Mouse (Mus musculus) CH12.LX (cell line): ENCODE data around the gene Gtpbp2. TPM values are rescaled to one million over a fixed set of nuclear protein-coding genes. Genes with fewer than 3 reads are reported as not detected.

Experiments used
- DNase-seq: peaks from one replicate; pipeline ENCODE4 v3.0.0-alpha.2; 2013; ENCODE audit errors: extremely low read depth
- H3K27ac ChIP-seq: 2 replicates; pipeline ENCODE4 v1.5.1; 2012; ENCODE audit warnings: low read depth, mild to moderate bottlenecking, control low read depth, moderate library complexity; ENCODE audit not compliant: insufficient read depth
- H3K27me3 ChIP-seq: replicated peaks from 2 replicates; pipeline ENCODE3; 2012; ENCODE audit warnings: inconsistent platforms
- H3K36me3 ChIP-seq, 2 experiments: replicated peaks in 1 of 2; 2 replicates each; pipeline versions ENCODE3 to v1.6.1; 2012; ENCODE audit warnings: inconsistent platforms in 1 of 2, low read length in 1 of 2, mild to moderate bottlenecking in 1 of 2, mixed read lengths in 1 of 2, moderate library complexity in 1 of 2; ENCODE audit not compliant: control insufficient read depth in 1 of 2, insufficient read depth in 1 of 2
- H3K4me1 ChIP-seq, 2 experiments: 2 replicates each; pipeline ENCODE4 v1.6.1; 2012; ENCODE audit warnings: inconsistent platforms in 1 of 2, moderate library complexity in 1 of 2; ENCODE audit not compliant: insufficient read depth in 2 of 2, control insufficient read depth in 1 of 2
- H3K4me2 ChIP-seq: 2 replicates; pipeline ENCODE4 v1.6.1; 2012; ENCODE audit warnings: low read depth, mild to moderate bottlenecking, control low read depth; ENCODE audit not compliant: poor library complexity, insufficient read depth, severe bottlenecking
- H3K4me3 ChIP-seq, 3 experiments: fragments of 150-350 bp in 1 of 3; sonication (generic) in 1 of 3; replicated peaks in 1 of 3; 2 replicates each; pipeline versions ENCODE3 to v1.5.1; 2011 to 2012; ENCODE audit warnings: low read depth in 2 of 3, low read length in 2 of 3, mild to moderate bottlenecking in 2 of 3, moderate library complexity in 2 of 3, control low read depth in 1 of 3, improper control_type of control experiment in 1 of 3, inconsistent platforms in 1 of 3, mixed read lengths in 1 of 3; ENCODE audit not compliant: poor library complexity in 1 of 3
- H3K79me2 ChIP-seq: replicated peaks from 2 replicates; pipeline ENCODE4 v1.6.1; 2012; ENCODE audit warnings: mild to moderate bottlenecking, moderate library complexity; ENCODE audit not compliant: control insufficient read depth, poor library complexity, insufficient read depth, severe bottlenecking; ENCODE audit errors: extremely low read depth
- H3K9ac ChIP-seq: 2 replicates; pipeline ENCODE4 v1.6.1; 2012; ENCODE audit warnings: low read depth, mild to moderate bottlenecking, control low read depth, moderate library complexity; ENCODE audit not compliant: insufficient read depth
- H3K9me3 ChIP-seq: replicated peaks from 2 replicates; pipeline ENCODE3; 2012; ENCODE audit warnings: low read length, inconsistent platforms, mixed read lengths
- BHLHE40 ChIP-seq: IDR thresholded peaks from 2 replicates; pipeline ENCODE4 v1.6.1; 2011; ENCODE audit warnings: mild to moderate bottlenecking, low read depth, low read length, improper control_type of control experiment
- CHD1 ChIP-seq: IDR thresholded peaks from 2 replicates; pipeline ENCODE4 v1.6.1; 2012; ENCODE audit warnings: low read depth, low read length, improper control_type of control experiment, inconsistent platforms
- CTCF ChIP-seq, 2 experiments: IDR thresholded peaks in 1 of 2; conservative IDR thresholded peaks in 1 of 2; 2 replicates each; pipeline ENCODE4 v1.5.1; 2011 to 2012; ENCODE audit warnings: low read depth in 2 of 2, low read length in 2 of 2, improper control_type of control experiment in 1 of 2, inconsistent platforms in 1 of 2, mild to moderate bottlenecking in 1 of 2, moderate library complexity in 1 of 2
- E2F4 ChIP-seq: IDR thresholded peaks from 2 replicates; pipeline ENCODE4 v1.6.1; 2011; ENCODE audit warnings: low read depth, low read length, improper control_type of control experiment; ENCODE audit not compliant: insufficient replicate concordance
- GABPA ChIP-seq: IDR thresholded peaks from 2 replicates; pipeline ENCODE4 v1.6.1; 2012; ENCODE audit warnings: low read depth, low read length, improper control_type of control experiment, inconsistent platforms; ENCODE audit not compliant: insufficient replicate concordance
- IRF4 ChIP-seq: IDR thresholded peaks from 2 replicates; pipeline ENCODE4 v1.6.1; 2014; ENCODE audit warnings: low read depth, mild to moderate bottlenecking, inconsistent platforms, low read length, improper control_type of control experiment
- JUN ChIP-seq: IDR thresholded peaks from 2 replicates; pipeline ENCODE4 v1.6.1; 2011; ENCODE audit warnings: low read depth, mild to moderate bottlenecking, low read length, improper control_type of control experiment, moderate library complexity; ENCODE audit not compliant: insufficient read depth
- KAT2A ChIP-seq: IDR thresholded peaks from 2 replicates; pipeline ENCODE4 v1.6.1; 2012; ENCODE audit warnings: low read length, improper control_type of control experiment, inconsistent platforms; ENCODE audit not compliant: insufficient replicate concordance
- MAFK ChIP-seq: IDR thresholded peaks from 2 replicates; pipeline ENCODE4 v1.6.1; 2011; ENCODE audit warnings: low read length, improper control_type of control experiment; ENCODE audit not compliant: insufficient replicate concordance
- MEF2A ChIP-seq: IDR thresholded peaks from 2 replicates; pipeline ENCODE4 v1.6.1; 2014; ENCODE audit warnings: low read depth, mild to moderate bottlenecking, inconsistent platforms, low read length, improper control_type of control experiment, borderline replicate concordance
- MXI1 ChIP-seq: IDR thresholded peaks from 2 replicates; pipeline ENCODE4 v1.6.1; 2011; ENCODE audit warnings: mild to moderate bottlenecking, low read depth, low read length, improper control_type of control experiment
- MYC ChIP-seq: IDR thresholded peaks from 2 replicates; pipeline ENCODE4 v1.6.1; 2011; ENCODE audit warnings: low read depth, mild to moderate bottlenecking, improper control_type of control experiment, low read length
- NELFE ChIP-seq: IDR thresholded peaks from 2 replicates; pipeline ENCODE4 v1.6.1; 2011; ENCODE audit warnings: low read depth, low read length, improper control_type of control experiment
- RAD21 ChIP-seq: IDR thresholded peaks from 2 replicates; pipeline ENCODE4 v1.6.1; 2011; ENCODE audit warnings: low read depth, mild to moderate bottlenecking, low read length, improper control_type of control experiment, moderate library complexity
- RCOR1 ChIP-seq: conservative IDR thresholded peaks from 2 replicates; pipeline ENCODE4 v1.6.1; 2012; ENCODE audit warnings: low read depth, mild to moderate bottlenecking, inconsistent platforms, low read length, improper control_type of control experiment
- SIN3A ChIP-seq: IDR thresholded peaks from 2 replicates; pipeline ENCODE4 v1.6.1; 2012; ENCODE audit warnings: low read length, improper control_type of control experiment, inconsistent platforms
- SMC3 ChIP-seq: IDR thresholded peaks from 2 replicates; pipeline ENCODE4 v1.6.1; 2011; ENCODE audit warnings: low read depth, low read length, improper control_type of control experiment
- TCF12 ChIP-seq: IDR thresholded peaks from 2 replicates; pipeline ENCODE4 v1.6.1; 2014; ENCODE audit warnings: low read depth, mild to moderate bottlenecking, inconsistent platforms, low read length, improper control_type of control experiment
- UBTF ChIP-seq: IDR thresholded peaks from 2 replicates; pipeline ENCODE4 v1.6.1; 2012; ENCODE audit warnings: low read depth, mild to moderate bottlenecking, inconsistent platforms, low read length, improper control_type of control experiment, moderate library complexity
- USF2 ChIP-seq: conservative IDR thresholded peaks from 2 replicates; pipeline ENCODE4 v1.6.1; 2011; ENCODE audit warnings: low read depth, low read length, improper control_type of control experiment
- ZC3H11A ChIP-seq: IDR thresholded peaks from 2 replicates; pipeline ENCODE4 v1.6.1; 2012; ENCODE audit warnings: low read depth, mild to moderate bottlenecking, inconsistent platforms, low read length, improper control_type of control experiment
- ZKSCAN1 ChIP-seq: IDR thresholded peaks from 2 replicates; pipeline ENCODE4 v1.6.1; 2012; ENCODE audit warnings: low read depth, inconsistent platforms, low read length, improper control_type of control experiment, borderline replicate concordance
- dilution Hi-C: fragments of 300-500 bp; cut with MboI; formaldehyde crosslinking; loops from 2 replicates; pipeline ENCODE4 v1.14.3; 2020; ENCODE audit warnings: low sequenced_read_pairs; ENCODE audit not compliant: extremely low pct_unique_long_range_greater_than_20kb, extremely low pct_ligation_motif_present
- in situ Hi-C: fragments of 300-500 bp; cut with MboI; formaldehyde crosslinking; loops from 3 replicates; pipeline ENCODE4 v1.14.3; 2019; ENCODE audit warnings: low sequenced_read_pairs, low pct_ligation_motif_present, low pct_unique_long_range_greater_than_20kb, mixed read lengths
- polyA plus RNA-seq: library from polyadenylated mRNA; unstranded; fragments of >175 nt; gene quantifications from 2 replicates; pipeline ENCODE4 v1.2.1, GENCODE M21; 2012; ENCODE audit warnings: low read depth; ENCODE audit not compliant: insufficient read length
- total RNA-seq, 2 experiments: library from RNA; depleted of rRNA; stranded (reverse); fragments of 300-350 nt in 1 of 2; fragments of >200 nt in 1 of 2; gene quantifications; 2 replicates each; pipeline ENCODE4 v1.2.3; 2012 to 2014

The Gtpbp2 gene
- total and polyA plus RNA-seq, 3 experiments: 14.9 to 104 (median 20.8) TPM

DNA sequence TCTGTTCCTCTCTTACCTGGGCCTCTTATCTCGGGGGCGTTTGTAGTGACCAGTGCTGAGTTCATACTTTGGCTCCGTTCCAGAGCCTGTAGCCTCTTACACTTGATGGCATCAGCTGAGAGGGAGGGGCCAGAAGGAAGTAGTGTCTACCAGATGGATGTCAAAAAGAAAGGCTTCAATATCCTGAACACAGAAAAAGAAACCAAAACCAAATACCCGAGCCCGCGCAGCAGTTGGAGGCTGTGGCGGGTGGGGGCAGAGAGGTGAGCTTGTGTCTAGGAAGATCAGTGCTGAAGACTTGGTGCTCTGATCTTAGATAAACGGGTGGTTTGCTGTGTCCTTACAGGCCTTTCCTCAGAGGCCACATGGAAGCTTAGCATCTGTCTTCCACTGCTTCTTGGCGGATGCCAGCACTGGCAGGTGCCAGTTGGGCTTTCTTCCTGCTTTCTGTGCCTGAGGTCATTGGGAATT, 2.2 kb downstream of the Gtpbp2 start (continued):
- peak; percentile 74; the same call in 1 of the 2 replicates for TF ChIP-seq CHD1
- TF ChIP-seq RCOR1: 0 out of 2 replicates have a peak, but pooled peaks have one; percentile 14
- peak; percentile 84; the same call in 1 of the 2 replicates for TF ChIP-seq MXI1
- no peak for TF ChIP-seq CTCF (conservative IDR thresholded peaks at IDR 0.05 in 1 of 2, IDR thresholded peaks at IDR 0.05 in 1 of 2; ENCODE audit: low read depth in 2 of 2, low read length in 2 of 2)
- 0 out of 2 replicates have a peak, but pooled peaks have one; percentile 40 for TF ChIP-seq NELFE
- TF ChIP-seq USF2: no peak
- TF ChIP-seq SMC3: no peak

DNA sequence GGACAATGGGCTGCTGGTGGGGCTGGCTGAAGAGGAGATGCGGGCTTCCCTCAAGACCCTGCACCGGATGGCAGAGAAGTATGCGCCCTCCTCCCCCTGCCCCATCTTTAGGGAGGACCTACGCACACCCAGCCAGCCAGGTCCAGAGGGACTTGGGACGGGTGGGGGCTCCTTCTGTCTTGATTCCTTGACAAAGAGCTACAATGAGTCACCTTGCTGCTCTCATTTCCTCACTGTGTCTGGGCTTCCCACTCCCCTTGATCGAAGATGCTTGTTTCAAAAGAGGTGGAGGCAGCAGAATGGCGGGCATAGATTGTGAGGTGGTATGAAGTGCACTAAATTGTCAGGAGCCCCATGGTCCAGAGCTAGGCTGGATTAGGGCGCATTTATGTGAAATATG, 3.5 kb downstream of the Gtpbp2 start:
- peak overlapping the region; percentile 21 for H3K27ac ChIP-seq
- dilution Hi-C loops: no loop called here
- no peaks in the 10 kb centered on the region for H3K9me3 ChIP-seq
- H3K79me2 ChIP-seq: peaks cover 15% of the 10 kb centered on the region
- no peak for DNase-seq
- H3K4me1 ChIP-seq: peaks cover 16 to 32% of the 10 kb centered on the region in 2 experiments
- TF ChIP-seq ZKSCAN1 (no peak), KAT2A (no peak), GABPA (no peak), MXI1 (no peak), UBTF (no peak), MAFK (no peak), BHLHE40 (no peak), CHD1 (no peak), ZC3H11A (no peak), RAD21 (no peak), SMC3 (no peak), MEF2A (no peak), TCF12 (no peak), JUN (no peak), E2F4 (no peak), SIN3A (no peak), MYC (no peak), IRF4 (no peak)
- no peaks in the 10 kb centered on the region for H3K27me3 ChIP-seq
- H3K4me3 ChIP-seq: peak overlapping the region in 1 of 3 experiments; percentile 1
- H3K9ac ChIP-seq: no peak overlapping the region
- in situ Hi-C loops: no loop called here
- H3K36me3 ChIP-seq: peaks cover 53 to 55% of the 10 kb centered on the region in 2 experiments
- no peak overlapping the region for H3K4me2 ChIP-seq
